Mouse (Mus musculus): ENCODE measurements around the gene Arl3. TPM values are rescaled to one million over a fixed set of nuclear protein-coding genes. Genes with fewer than 3 reads are reported as not detected.

The Arl3 gene
- polyA plus RNA-seq, 1 experiment from 2014 or later: 152 TPM

DNA sequence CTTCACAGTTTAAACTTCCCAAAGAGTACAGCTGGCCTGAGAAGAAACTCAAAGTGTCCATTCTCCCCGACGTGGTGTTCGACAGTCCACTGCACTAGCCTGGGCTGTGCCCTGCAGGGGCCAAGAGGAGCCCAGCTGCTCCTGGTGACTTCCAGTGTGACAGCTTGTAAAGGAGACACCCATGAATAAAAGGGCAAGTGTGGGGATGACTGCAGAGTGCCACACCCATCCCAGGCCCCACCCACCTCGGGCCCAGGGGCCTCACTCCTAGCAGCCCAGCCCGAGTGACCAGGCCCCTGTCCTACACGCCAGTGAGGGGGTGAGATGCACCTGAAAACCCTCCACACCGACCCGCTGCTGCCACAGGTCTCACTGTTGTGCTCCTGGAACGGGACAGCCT, 87.2 kb downstream of the Arl3 start:
- Histone ChIP-seq H3K4me2 (ENCODE audit: low read depth, low read length, severe bottlenecking) (no peak overlapping the region), H3K9me3 (ENCODE audit: control insufficient read depth, low read length) (no peaks in the 10 kb centered on the region), H3K36me3 (ENCODE audit: control insufficient read depth, insufficient read depth, low read length) (no peaks in the 10 kb centered on the region), H3K9ac (ENCODE audit: low read length) (no peak overlapping the region), H3K27ac (ENCODE audit: low read depth, low read length) (no peak overlapping the region), H3K4me1 (replicated peaks; ENCODE audit: control insufficient read depth, insufficient read depth, low read length) (peaks cover 9% of the 10 kb centered on the region; the same call in 1 of the 2 replicates), H3K27me3 (ENCODE audit: control insufficient read depth, insufficient read depth, low read length) (no peaks in the 10 kb centered on the region), H3K4me3 (ENCODE audit: low read depth, low read length) (no peak overlapping the region)
- ATAC-seq (replicated peaks; ENCODE audit: low FRiP score) (no peak), DNase-seq (ENCODE audit: low spot score) (no peak)
- WGBS: 82% methylated on average over 9 of the region's 9 CpGs

- DNase-seq (ENCODE audit: low spot score) (no peak), ATAC-seq (replicated peaks; ENCODE audit: low FRiP score) (no peak)
- WGBS: 75% methylated on average over 5 of the region's 5 CpGs
- Histone ChIP-seq H3K27ac (ENCODE audit: low read depth, low read length) (no peak overlapping the region), H3K4me1 (replicated peaks; ENCODE audit: control insufficient read depth, insufficient read depth, low read length) (peaks cover 11% of the 10 kb centered on the region; the same call in 1 of the 2 replicates), H3K9me3 (ENCODE audit: control insufficient read depth, low read length) (no peaks in the 10 kb centered on the region), H3K4me2 (ENCODE audit: low read depth, low read length, severe bottlenecking) (no peak overlapping the region), H3K27me3 (ENCODE audit: control insufficient read depth, insufficient read depth, low read length) (no peaks in the 10 kb centered on the region), H3K9ac (ENCODE audit: low read length) (no peak overlapping the region), H3K36me3 (ENCODE audit: control insufficient read depth, insufficient read depth, low read length) (no peaks in the 10 kb centered on the region), H3K4me3 (ENCODE audit: low read depth, low read length) (no peak overlapping the region)
These were observed 88.5 kb downstream of the Arl3 start for GRCm38 (mm10) chr19:46484518-46484917.

DNA sequence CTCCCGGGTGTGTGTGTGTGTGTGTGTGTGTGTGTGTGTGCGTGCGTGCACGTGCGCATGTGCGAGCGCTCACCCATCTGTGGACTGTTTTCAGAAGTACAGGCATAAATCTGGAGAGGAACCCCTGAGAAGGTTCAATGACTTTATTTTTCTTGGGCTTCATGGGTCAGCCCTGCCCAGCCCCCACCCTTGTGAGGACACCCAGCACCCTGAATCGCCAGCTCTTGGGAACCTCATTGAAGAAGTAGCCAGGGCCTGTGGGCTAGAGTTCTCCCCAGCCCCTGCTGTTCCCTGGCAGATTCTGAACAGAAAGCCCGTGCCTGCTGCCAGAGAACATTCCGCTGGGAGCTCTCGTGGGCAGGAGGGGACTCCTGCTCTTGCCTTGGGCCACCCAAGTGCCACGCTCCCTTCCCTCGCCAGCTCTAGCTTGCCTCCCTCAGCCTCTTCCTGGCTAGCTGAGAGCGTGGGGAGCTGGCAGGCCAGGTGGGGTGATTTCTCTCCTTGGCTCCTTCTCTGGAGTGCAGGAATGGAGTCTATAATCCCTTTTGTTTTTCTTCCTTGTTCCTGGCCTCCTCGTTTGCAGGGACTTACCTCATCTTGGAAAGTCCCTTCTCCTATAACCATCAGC, 89.2 kb downstream of the Arl3 start:
- ATAC-seq (replicated peaks; ENCODE audit: low FRiP score): no peak
- Histone ChIP-seq H3K9ac (ENCODE audit: low read length) (no peak overlapping the region), H3K27me3 (ENCODE audit: control insufficient read depth, insufficient read depth, low read length) (no peaks in the 10 kb centered on the region), H3K4me2 (ENCODE audit: low read depth, low read length, severe bottlenecking) (no peak overlapping the region), H3K4me3 (ENCODE audit: low read depth, low read length) (no peak overlapping the region), H3K27ac (ENCODE audit: low read depth, low read length) (no peak overlapping the region), H3K4me1 (replicated peaks; ENCODE audit: control insufficient read depth, insufficient read depth, low read length) (peaks cover 11% of the 10 kb centered on the region; the same call in 1 of the 2 replicates), H3K36me3 (ENCODE audit: control insufficient read depth, insufficient read depth, low read length) (no peaks in the 10 kb centered on the region; the same call in 1 of the 2 replicates), H3K9me3 (ENCODE audit: control insufficient read depth, low read length) (no peaks in the 10 kb centered on the region)
- 72% methylated on average over 15 of the region's 15 CpGs for WGBS
- DNase-seq (ENCODE audit: low spot score): no peak

DNA sequence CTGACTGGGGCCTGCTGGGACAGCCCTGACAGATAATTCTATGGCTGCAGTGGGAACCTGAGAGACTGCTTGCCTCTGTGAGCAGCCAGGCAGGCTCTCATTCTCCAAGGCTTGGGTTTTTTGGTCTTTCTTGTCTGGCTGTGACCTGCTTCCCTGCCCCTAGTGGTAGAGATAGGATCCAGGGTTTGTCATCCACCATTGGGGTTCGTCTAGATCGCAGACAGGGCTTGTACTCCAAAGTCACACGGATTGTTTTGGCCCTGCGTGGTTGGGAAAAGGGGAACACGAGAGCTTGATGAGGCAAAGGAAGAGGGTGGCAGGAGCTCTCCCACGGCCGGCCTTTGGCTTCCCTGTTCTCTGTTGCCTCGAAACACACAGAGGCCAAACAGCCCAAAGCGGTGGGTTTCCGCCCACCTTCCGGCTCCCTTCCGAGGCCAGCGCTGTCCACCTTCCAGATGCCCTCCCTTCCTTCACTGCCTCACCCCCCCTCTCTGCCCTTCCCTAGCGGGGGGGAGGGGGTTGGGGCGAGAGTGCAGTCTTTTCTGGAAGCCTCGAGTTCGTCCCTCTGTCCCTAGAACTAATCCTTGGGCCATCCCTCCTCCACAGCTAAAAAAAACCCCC, 90.0 kb downstream of the Arl3 start:
- DNase-seq (ENCODE audit: low spot score): no peak
- Histone ChIP-seq H3K27ac (ENCODE audit: low read depth, low read length) (no peak overlapping the region), H3K9ac (ENCODE audit: low read length) (no peak overlapping the region)

GRCm38 (mm10) chr19:46481756-46482155, 91.2 kb downstream of the Arl3 start:
- Histone ChIP-seq H3K4me2 (ENCODE audit: low read depth, low read length, severe bottlenecking) (no peak overlapping the region), H3K27ac (ENCODE audit: low read depth, low read length) (no peak overlapping the region), H3K4me3 (ENCODE audit: low read depth, low read length) (no peak overlapping the region), H3K27me3 (ENCODE audit: control insufficient read depth, insufficient read depth, low read length) (no peaks in the 10 kb centered on the region), H3K9ac (ENCODE audit: low read length) (no peak overlapping the region), H3K36me3 (ENCODE audit: control insufficient read depth, insufficient read depth, low read length) (peaks cover 4% of the 10 kb centered on the region; the same call in 1 of the 2 replicates), H3K4me1 (replicated peaks; ENCODE audit: control insufficient read depth, insufficient read depth, low read length) (peaks cover 11% of the 10 kb centered on the region; the same call in 1 of the 2 replicates), H3K9me3 (ENCODE audit: control insufficient read depth, low read length) (no peaks in the 10 kb centered on the region)
- DNase-seq (ENCODE audit: low spot score) (no peak), ATAC-seq (replicated peaks; ENCODE audit: low FRiP score) (no peak)
- 19% methylated on average over 4 of the region's 4 CpGs for WGBS

More for the DNA sequence above, 90.0 kb downstream of the Arl3 start:
- peaks cover 11% of the 10 kb centered on the region; the same call in 1 of the 2 replicates for H3K4me1 ChIP-seq (replicated peaks; ENCODE audit: control insufficient read depth, insufficient read depth, low read length)
- no peak overlapping the region for H3K4me3 ChIP-seq (ENCODE audit: low read depth, low read length)
- 30% methylated on average over 17 of the region's 17 CpGs for WGBS
- H3K27me3 ChIP-seq (ENCODE audit: control insufficient read depth, insufficient read depth, low read length): no peaks in the 10 kb centered on the region
- no peaks in the 10 kb centered on the region for H3K9me3 ChIP-seq (ENCODE audit: control insufficient read depth, low read length)
- H3K4me2 ChIP-seq (ENCODE audit: low read depth, low read length, severe bottlenecking): no peak overlapping the region
- no peak for ATAC-seq (replicated peaks; ENCODE audit: low FRiP score)
- peaks cover 4% of the 10 kb centered on the region; the same call in 1 of the 2 replicates for H3K36me3 ChIP-seq (ENCODE audit: control insufficient read depth, insufficient read depth, low read length)

DNA sequence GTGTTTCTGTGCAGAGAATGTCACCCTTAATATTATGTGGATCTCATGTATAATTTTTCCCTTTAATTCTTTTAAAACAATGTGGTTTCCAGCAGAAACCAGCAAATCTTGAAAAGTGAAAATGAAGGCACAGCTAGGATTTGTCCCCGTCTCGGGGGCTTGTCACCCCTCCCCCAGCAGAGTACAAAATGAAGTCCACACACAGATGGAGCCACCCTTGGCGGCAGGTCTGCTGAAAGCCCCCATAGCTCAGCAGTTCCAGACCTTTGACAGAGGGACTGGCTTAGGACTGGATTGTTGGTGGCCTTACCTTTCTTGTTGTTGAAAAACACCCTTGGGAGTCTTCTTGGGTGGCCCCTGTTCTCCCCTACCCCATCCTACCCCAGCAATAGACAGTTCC, 91.6 kb downstream of the Arl3 start:
- Histone ChIP-seq H3K9ac (ENCODE audit: low read length) (no peak overlapping the region; the same call in 1 of the 2 replicates), H3K9me3 (ENCODE audit: control insufficient read depth, low read length) (no peaks in the 10 kb centered on the region), H3K36me3 (ENCODE audit: control insufficient read depth, insufficient read depth, low read length) (peaks cover 4% of the 10 kb centered on the region; the same call in 1 of the 2 replicates), H3K27ac (ENCODE audit: low read depth, low read length) (no peak overlapping the region), H3K4me2 (ENCODE audit: low read depth, low read length, severe bottlenecking) (no peak overlapping the region), H3K4me1 (replicated peaks; ENCODE audit: control insufficient read depth, insufficient read depth, low read length) (peaks cover 11% of the 10 kb centered on the region; the same call in 1 of the 2 replicates), H3K4me3 (ENCODE audit: low read depth, low read length) (no peak overlapping the region), H3K27me3 (ENCODE audit: control insufficient read depth, insufficient read depth, low read length) (no peaks in the 10 kb centered on the region)
- WGBS: 16% methylated on average over 3 of the region's 3 CpGs
- ATAC-seq (replicated peaks; ENCODE audit: low FRiP score) (no peak), DNase-seq (ENCODE audit: low spot score) (no peak)

Other genes starting within 250 kb of the Arl3 start
- 10.7 and 11.3 TPM in 2 replicates for gene Psd, start 246.0 kb downstream of the Arl3 start, polyA plus RNA-seq (2014; fragmentation: Nextera tagmentation; extraction: Ambion mirVana)
- 22.5 and 25.8 TPM in 2 replicates for gene Fbxl15, start 245.0 kb downstream of the Arl3 start, polyA plus RNA-seq (2014; fragmentation: Nextera tagmentation; extraction: Ambion mirVana)
- 217 and 242 TPM in 2 replicates for gene Cuedc2, start 234.5 kb downstream of the Arl3 start, polyA plus RNA-seq (2014; fragmentation: Nextera tagmentation; extraction: Ambion mirVana)
- gene Mfsd13a, start 232.1 kb downstream of the Arl3 start, polyA plus RNA-seq (2014; fragmentation: Nextera tagmentation; extraction: Ambion mirVana): 7.9 and 8.6 TPM in 2 replicates
- 1.3 and 2.7 TPM in 2 replicates for gene 2310034G01Rik, start 222.9 kb downstream of the Arl3 start, polyA plus RNA-seq (2014; fragmentation: Nextera tagmentation; extraction: Ambion mirVana)
- gene Actr1a, start 177.4 kb downstream of the Arl3 start, polyA plus RNA-seq (2014; fragmentation: Nextera tagmentation; extraction: Ambion mirVana): 204 and 232 TPM in 2 replicates
- 48.3 and 48.6 TPM in 2 replicates for gene Sufu, start 176.3 kb downstream of the Arl3 start, polyA plus RNA-seq (2014; fragmentation: Nextera tagmentation; extraction: Ambion mirVana)
- gene Trim8, start 71.5 kb downstream of the Arl3 start, polyA plus RNA-seq (2014; fragmentation: Nextera tagmentation; extraction: Ambion mirVana): 30.7 and 39.5 TPM in 2 replicates
- gene Sfxn2, start 167 bp upstream of the Arl3 start, polyA plus RNA-seq (2014; fragmentation: Nextera tagmentation; extraction: Ambion mirVana): 10.9 and 14.6 TPM in 2 replicates
- gene Wbp1l, start 25.9 kb upstream of the Arl3 start, polyA plus RNA-seq (2014; fragmentation: Nextera tagmentation; extraction: Ambion mirVana): 41.3 and 41.4 TPM in 2 replicates
- not detected in 2 replicates for gene Cyp17a1, start 100.0 kb upstream of the Arl3 start, polyA plus RNA-seq (2014; fragmentation: Nextera tagmentation; extraction: Ambion mirVana)
- gene Borcs7, start 116.7 kb upstream of the Arl3 start, polyA plus RNA-seq (2014; fragmentation: Nextera tagmentation; extraction: Ambion mirVana): 11.3 and 12.6 TPM in 2 replicates
- gene As3mt, start 134.3 kb upstream of the Arl3 start, polyA plus RNA-seq (2014; fragmentation: Nextera tagmentation; extraction: Ambion mirVana): 19.4 and 24.0 TPM in 2 replicates
- 3.2 and 3.8 TPM in 2 replicates for gene Cnnm2, start 188.4 kb upstream of the Arl3 start, polyA plus RNA-seq (2014; fragmentation: Nextera tagmentation; extraction: Ambion mirVana)

Data from forebrain, embryonic 11.5 days (tissue).